Mouse (Mus musculus): ENCODE data around the gene Serp1. TPM values are rescaled to one million over a fixed set of nuclear protein-coding genes. Genes with fewer than 3 reads are reported as not detected.
"Not testable (repeated sequence)": the region's sequence is repeated elsewhere in the genome, so short reads cannot be mapped to it uniquely, and the experiment has no call there.

Serp1 gene
- total RNA-seq, 2 experiments from 2014 or later = 23.4 to 25.4 TPM

GRCm38 (mm10) chr3:58512740-58513139 lies 13.0 kb downstream of the Serp1 start:
- no peak for DNase-seq (ENCODE audit: low spot score in 2 of 2)
- intact Hi-C loops (cut with DNase I) = no loop called here

- DNase-seq (ENCODE audit: low spot score in 2 of 2) = no peak
- intact Hi-C loops (cut with DNase I) = no loop called here
Observed at GRCm38 (mm10) chr3:58511581-58511980, 14.1 kb downstream of the Serp1 start.

- DNase-seq (ENCODE audit: low spot score in 2 of 2) = no peak
- intact Hi-C loops (cut with DNase I) = no loop called here
Observed at GRCm38 (mm10) chr3:58508020-58508750, 17.5 kb downstream of the Serp1 start.

GRCm38 (mm10) chr3:58504676-58505075 lies 21.0 kb downstream of the Serp1 start:
- intact Hi-C loops (cut with DNase I) = no loop called here
- DNase-seq (ENCODE audit: low spot score in 2 of 2) = no peak

GRCm38 (mm10) chr3:58503720-58504333 lies 21.9 kb downstream of the Serp1 start:
- DNase-seq (ENCODE audit: low spot score in 2 of 2) = peak in 1 of 2 experiments; percentile 31

GRCm38 (mm10) chr3:58501961-58502360 lies 23.7 kb downstream of the Serp1 start:
- no peak for DNase-seq (ENCODE audit: low spot score in 2 of 2)
- intact Hi-C loops (cut with DNase I) = no loop called here

More at GRCm38 (mm10) chr3:58503720-58504333, 21.9 kb downstream of the Serp1 start:
- intact Hi-C loops (cut with DNase I) = no loop called here

GRCm38 (mm10) chr3:58493621-58494020 lies 32.1 kb downstream of the Serp1 start:
- peak; percentile 16 to 85 for DNase-seq (ENCODE audit: low spot score in 2 of 2)
- intact Hi-C loops (cut with DNase I) = loop anchor here (10.0 kb wide), 1 partner anchor 649 kb away; the partner anchor contains the start of gene Pfn2

GRCm38 (mm10) chr3:58490787-58491186 lies 34.9 kb downstream of the Serp1 start:
- peak; percentile 45 to 53 for DNase-seq (ENCODE audit: low spot score in 2 of 2)
- intact Hi-C loops (cut with DNase I) = loop anchor here (2.0 to 10.0 kb wide), 2 partner anchors 74 to 646 kb away; partner anchors contain the start of gene Pfn2

- intact Hi-C loops (cut with DNase I) = loop anchor here (10.0 kb wide), 1 partner anchor 813 kb away; no protein-coding TSS in a partner anchor
- DNase-seq (ENCODE audit: low spot score in 2 of 2) = no peak
Observed at GRCm38 (mm10) chr3:58487999-58488775, 37.5 kb downstream of the Serp1 start.

GRCm38 (mm10) chr3:58487121-58487520 lies 38.6 kb downstream of the Serp1 start:
- DNase-seq (ENCODE audit: low spot score in 2 of 2) = no peak
- intact Hi-C loops (cut with DNase I) = loop anchor here (10.0 kb wide), 1 partner anchor 812 kb away; no protein-coding TSS in a partner anchor

- no peak for DNase-seq (ENCODE audit: low spot score in 2 of 2)
- intact Hi-C loops (cut with DNase I) = loop anchor here (10.0 kb wide), 1 partner anchor 811 kb away; no protein-coding TSS in a partner anchor
Observed at GRCm38 (mm10) chr3:58485883-58486282, 39.8 kb downstream of the Serp1 start.

GRCm38 (mm10) chr3:58478755-58479455 lies 46.8 kb downstream of the Serp1 start:
- DNase-seq (ENCODE audit: low spot score in 2 of 2) = no peak
- intact Hi-C loops (cut with DNase I) = no loop called here

- DNase-seq (ENCODE audit: low spot score in 2 of 2); intact Hi-C loops (cut with DNase I): not testable (repeated sequence)
Observed at GRCm38 (mm10) chr3:58475298-58475697, 50.4 kb downstream of the Serp1 start.

Other genes with a start within 250 kb of the Serp1 start
- gene Tsc22d2, start 111.2 kb downstream of the Serp1 start, total RNA-seq (2021) = 10 to 100 TPM; 34.7 to 35.2 TPM
- 10 to 100 TPM; 40.8 to 42.2 TPM for gene Eif2a, start 71 bp downstream of the Serp1 start, total RNA-seq (2021)
- gene Selenot, start 50.7 kb upstream of the Serp1 start, total RNA-seq (2021) = 100 to 1,000 TPM; 149 to 153 TPM
- gene Erich6, start 111.3 kb upstream of the Serp1 start, total RNA-seq (2021) = 1 to 10 TPM; 1.1 to 1.5 TPM
- 10 to 100 TPM; 18.0 to 18.7 TPM for gene Siah2, start 166.5 kb upstream of the Serp1 start, total RNA-seq (2021)